Mouse (Mus musculus): ENCODE results near the gene Fbxo4.

DNA sequence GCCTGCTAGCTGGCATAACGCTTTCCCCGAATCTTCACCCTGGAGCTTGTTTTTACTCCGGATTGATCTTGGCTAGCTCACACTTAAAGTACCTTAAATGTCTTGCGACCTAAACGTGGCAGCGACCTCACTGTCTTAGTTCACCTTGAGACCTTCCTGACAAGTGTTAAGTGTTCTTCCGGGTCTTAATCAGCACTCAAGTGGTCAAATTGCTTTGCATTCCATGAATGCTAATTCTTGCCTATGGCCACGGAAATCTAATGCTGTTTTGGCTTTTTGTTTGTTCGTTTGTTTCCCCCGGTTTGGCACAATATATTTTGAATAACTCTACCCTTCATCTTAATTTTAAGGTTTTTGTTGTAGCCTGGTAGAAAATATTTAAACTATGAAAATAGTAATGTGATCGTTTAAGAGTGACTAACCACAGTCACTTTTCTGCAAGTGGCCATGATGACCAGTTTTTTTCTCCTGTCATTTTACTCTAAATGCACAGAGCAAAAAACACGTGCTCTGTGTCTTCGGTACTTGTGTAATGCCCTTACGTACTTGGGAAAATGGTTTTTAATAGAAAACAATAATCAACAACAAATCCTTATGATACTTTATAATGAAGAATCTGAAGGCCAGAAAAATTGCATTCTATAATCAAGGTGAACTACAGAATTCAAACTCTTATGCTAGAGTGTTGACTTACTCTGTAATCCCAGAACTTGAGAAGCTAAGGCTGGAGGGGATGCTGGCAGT, 17.1 kb upstream of the Fbxo4 start:
- TF ChIP-seq CTCF (IDR thresholded peaks at IDR 0.05; ENCODE audit: borderline replicate concordance, control insufficient read depth, extremely low read depth, insufficient read depth, low read length, poor library complexity), result no peak
- TF ChIP-seq POLR2A (IDR thresholded peaks at IDR 0.05; ENCODE audit: control insufficient read depth, extremely low read depth, insufficient read depth, low read length, poor library complexity), result no peak
